Mouse (Mus musculus) gastrocnemius, postnatal 25 days (tissue): ENCODE data around the gene Hhipl2. TPM values are rescaled to one million over a fixed set of nuclear protein-coding genes. Genes with fewer than 3 reads are reported as not detected.

Source experiments
- total RNA-seq, 2 experiments: library from RNA; stranded (reverse); gene quantifications; 1 replicate in 1 of 2; 2 replicates in 1 of 2; pipeline ENCODE4 v1.2.3; 2021

Gene Hhipl2
- total RNA-seq, 2 experiments from 2014 or later, result not detected

Other genes with a start within 250 kb of the Hhipl2 start
- gene Disp1, start 196.7 kb upstream of the Hhipl2 start, total RNA-seq, result 1 to 10 TPM; 2.5 to 5.0 TPM
- gene Aida, start 121.6 kb upstream of the Hhipl2 start, total RNA-seq, result 10 to 100 TPM; 19.4 TPM
- 10 to 100 TPM; 15.5 to 18.4 TPM for gene Brox, start 120.9 kb upstream of the Hhipl2 start, total RNA-seq
- gene Mia3, start 48.7 kb upstream of the Hhipl2 start, total RNA-seq, result 100 to 1,000 TPM; 132 to 141 TPM
- 1 to 10 TPM; 3.5 to 4.3 TPM for gene Taf1a, start 29.2 kb upstream of the Hhipl2 start, total RNA-seq